Mouse (Mus musculus) MEL (cell line): ENCODE measurements around the gene Hdac1. TPM values are rescaled to one million over a fixed set of nuclear protein-coding genes. Genes with fewer than 3 reads are reported as not detected.
"Not testable (repeated sequence)": the region's sequence is repeated elsewhere in the genome, so short reads cannot be mapped to it uniquely, and the experiment has no call there.

Source experiments
- DNase-seq: peaks from one replicate; pipeline ENCODE4 v3.0.0; 2011; ENCODE audit warnings: low read depth, low spot score
- H3K27ac ChIP-seq: 2 replicates; pipeline ENCODE4 v1.5.1; 2012; ENCODE audit warnings: low read depth, mild to moderate bottlenecking, control low read depth, low read length, moderate library complexity; ENCODE audit not compliant: control insufficient read depth
- H3K27me3 ChIP-seq, 2 experiments: fragments of 150-350 bp in 1 of 2; sonication (generic) in 1 of 2; 2 replicates each; pipeline ENCODE4 v1.6.1; 2012; ENCODE audit warnings: low read length in 2 of 2, mild to moderate bottlenecking in 2 of 2, improper control_type of control experiment in 1 of 2, moderate library complexity in 1 of 2; ENCODE audit not compliant: insufficient read depth in 2 of 2, control insufficient read depth in 1 of 2
- H3K36me3 ChIP-seq, 2 experiments: 2 replicates each; pipeline ENCODE4 v1.6.1; 2012 to 2014; ENCODE audit warnings: low read length in 2 of 2, improper control_type of control experiment in 1 of 2, inconsistent platforms in 1 of 2, mild to moderate bottlenecking in 1 of 2; ENCODE audit not compliant: insufficient read depth in 2 of 2, control insufficient read depth in 1 of 2
- H3K4me1 ChIP-seq, 2 experiments: fragments of 150-350 bp in 1 of 2; sonication (generic) in 1 of 2; 2 replicates each; pipeline ENCODE4 v1.6.1; 2012; ENCODE audit warnings: low read length in 2 of 2, improper control_type of control experiment in 1 of 2, mild to moderate bottlenecking in 1 of 2; ENCODE audit not compliant: insufficient read depth in 2 of 2, control insufficient read depth in 1 of 2
- H3K4me3 ChIP-seq, 2 experiments: fragments of 150-350 bp in 1 of 2; sonication (generic) in 1 of 2; 2 replicates each; pipeline ENCODE4 v1.5.1; 2012; ENCODE audit warnings: low read depth in 2 of 2, low read length in 2 of 2, mild to moderate bottlenecking in 2 of 2, moderate library complexity in 2 of 2, control low read depth in 1 of 2, improper control_type of control experiment in 1 of 2; ENCODE audit not compliant: control insufficient read depth in 1 of 2, insufficient read depth in 1 of 2
- H3K79me2 ChIP-seq: 2 replicates; pipeline ENCODE4 v1.6.1; 2012; ENCODE audit warnings: mild to moderate bottlenecking, low read length, moderate library complexity; ENCODE audit not compliant: control insufficient read depth, poor library complexity, insufficient read depth
- H3K9ac ChIP-seq: 2 replicates; pipeline ENCODE4 v1.6.1; 2012; ENCODE audit warnings: low read depth, mild to moderate bottlenecking, control low read depth, low read length, moderate library complexity; ENCODE audit not compliant: control insufficient read depth, poor library complexity, severe bottlenecking
- H3K9me3 ChIP-seq: fragments of 150-350 bp; sonication (generic); replicated peaks from 2 replicates; pipeline ENCODE4 v1.6.1; 2012; ENCODE audit warnings: mild to moderate bottlenecking, low read length, improper control_type of control experiment, moderate library complexity; ENCODE audit not compliant: insufficient read depth
- CTCF ChIP-seq, 3 experiments: IDR thresholded peaks in 2 of 3; conservative IDR thresholded peaks in 1 of 3; 2 replicates each; pipeline ENCODE4 v1.5.1; 2011 to 2012; ENCODE audit warnings: low read length in 3 of 3, low read depth in 2 of 3, mild to moderate bottlenecking in 2 of 3, improper control_type of control experiment in 1 of 3, inconsistent platforms in 1 of 3, mixed read lengths in 1 of 3, moderate library complexity in 1 of 3; ENCODE audit not compliant: control insufficient read depth in 1 of 3, insufficient read depth in 1 of 3, poor library complexity in 1 of 3, severe bottlenecking in 1 of 3
- ELF1 ChIP-seq: IDR thresholded peaks from 2 replicates; pipeline ENCODE4 v1.6.1; 2014; ENCODE audit warnings: low read depth, mild to moderate bottlenecking, inconsistent platforms, low read length, improper control_type of control experiment, moderate library complexity
- HCFC1 ChIP-seq: IDR thresholded peaks from 2 replicates; pipeline ENCODE4 v1.6.1; 2012; ENCODE audit warnings: low read depth, mild to moderate bottlenecking, inconsistent platforms, low read length, improper control_type of control experiment, moderate library complexity
- MAFK ChIP-seq: IDR thresholded peaks from 2 replicates; pipeline ENCODE4 v1.6.1; 2011; ENCODE audit warnings: low read depth, mild to moderate bottlenecking, low read length, improper control_type of control experiment, borderline replicate concordance
- MYC ChIP-seq: IDR thresholded peaks from 2 replicates; pipeline ENCODE4 v1.6.1; 2011; ENCODE audit warnings: low read depth, mild to moderate bottlenecking, low read length, improper control_type of control experiment, moderate library complexity
- NELFE ChIP-seq: IDR thresholded peaks from 2 replicates; pipeline ENCODE4 v1.6.1; 2011; ENCODE audit warnings: low read depth, low read length, improper control_type of control experiment
- RAD21 ChIP-seq: IDR thresholded peaks from 2 replicates; pipeline ENCODE4 v1.6.1; 2011; ENCODE audit warnings: mild to moderate bottlenecking, low read depth, low read length, improper control_type of control experiment
- SMC3 ChIP-seq: IDR thresholded peaks from 2 replicates; pipeline ENCODE4 v1.6.1; 2011; ENCODE audit warnings: low read depth, low read length, improper control_type of control experiment
- USF2 ChIP-seq, 2 experiments: IDR thresholded peaks; 2 replicates each; pipeline ENCODE4 v1.6.1; 2011 to 2012; ENCODE audit warnings: improper control_type of control experiment in 2 of 2, low read length in 2 of 2, borderline replicate concordance in 1 of 2, inconsistent platforms in 1 of 2, low read depth in 1 of 2, mild to moderate bottlenecking in 1 of 2; ENCODE audit not compliant: insufficient read depth in 1 of 2
- ZC3H11A ChIP-seq: IDR thresholded peaks from 2 replicates; pipeline ENCODE4 v1.6.1; 2012; ENCODE audit warnings: low read depth, mild to moderate bottlenecking, inconsistent platforms, low read length, improper control_type of control experiment
- polyA plus RNA-seq, 2 experiments: library from polyadenylated mRNA; stranded (reverse) in 1 of 2; unstranded in 1 of 2; fragments of >175 nt in 1 of 2; fragments of >200 nt in 1 of 2; gene quantifications; 2 replicates each; pipeline versions ENCODE4 v1.2.1 to v1.2.4; 2012; ENCODE audit warnings: low replicate concordance in 2 of 2, low read depth in 1 of 2; ENCODE audit not compliant: insufficient read length in 2 of 2, insufficient read depth in 1 of 2, missing spikeins in 1 of 2
- total RNA-seq: library from RNA; depleted of rRNA; stranded (reverse); fragments of 300-350 nt; gene quantifications from 2 replicates; pipeline ENCODE4 v1.2.3, GENCODE M21; 2012

Hdac1 gene
- total and polyA plus RNA-seq, 3 experiments = 38.9 to 185 (median 108) TPM

DNA sequence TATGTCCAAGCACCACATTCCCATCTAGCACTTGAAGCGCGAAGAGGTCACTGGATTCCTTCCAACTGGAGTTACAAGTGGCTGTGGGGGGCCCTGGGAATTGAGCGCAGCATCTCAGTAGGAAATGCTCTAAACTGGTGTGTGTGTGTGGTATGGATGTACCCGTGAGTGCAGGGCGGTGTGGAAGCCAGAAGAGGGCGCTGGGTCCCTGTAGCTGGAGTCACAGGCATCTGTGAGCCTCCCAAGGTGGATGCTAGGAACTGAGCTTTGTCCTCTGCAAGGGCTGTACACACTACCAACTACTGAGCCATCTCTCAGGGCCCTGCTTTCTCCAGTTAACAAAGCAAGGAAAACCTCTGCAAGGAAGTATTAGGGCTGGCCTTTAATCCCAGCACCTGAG lies 2.5 kb downstream of the Hdac1 start:
- H3K4me1 ChIP-seq = peaks cover 0 to 12% of the 10 kb centered on the region in 2 experiments
- no peak overlapping the region for H3K27ac ChIP-seq
- H3K27me3 ChIP-seq = no peaks in the 10 kb centered on the region
- H3K9me3 ChIP-seq = no peaks in the 10 kb centered on the region
- H3K4me3 ChIP-seq = no peak overlapping the region
- peak; percentile 70 for DNase-seq
- TF ChIP-seq CTCF (IDR thresholded peaks at IDR 0.05 in 2 of 3, conservative IDR thresholded peaks at IDR 0.05 in 1 of 3; ENCODE audit: control insufficient read depth in 1 of 3, insufficient read depth in 1 of 3, low read depth in 2 of 3, low read length in 3 of 3, poor library complexity in 1 of 3, severe bottlenecking in 1 of 3) (peak; percentile 52 to 72 (median 59); a peak in 5 of 6 replicates), MYC (no peak), NELFE (no peak), ZC3H11A (0 out of 2 replicates have a peak, but pooled peaks have one; percentile 29), SMC3 (peak; percentile 40), RAD21 (peak; percentile 49), ELF1 (no peak)
- H3K36me3 ChIP-seq = peaks cover 0 to 12% of the 10 kb centered on the region in 2 experiments; a peak in 2 of 4 replicates
- peaks cover 34% of the 10 kb centered on the region for H3K79me2 ChIP-seq
- no peak overlapping the region for H3K9ac ChIP-seq

DNA sequence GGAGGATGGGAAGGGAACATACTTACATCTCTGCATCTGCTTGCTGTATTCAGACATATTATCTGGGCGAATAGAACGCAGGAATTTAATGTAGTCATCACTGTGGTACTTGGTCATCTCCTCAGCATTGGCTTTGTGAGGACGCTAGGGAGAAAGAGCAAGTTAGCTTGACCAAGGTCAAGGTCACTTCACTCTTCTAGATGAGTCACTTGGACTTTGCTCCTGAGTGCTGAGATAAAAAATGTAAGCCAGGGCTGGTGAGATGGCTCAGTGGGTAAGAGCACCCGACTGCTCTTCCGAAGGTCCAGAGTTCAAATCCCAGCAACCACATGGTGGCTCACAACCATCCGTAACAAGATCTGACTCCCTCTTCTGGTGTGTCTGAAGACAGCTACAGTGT lies 13.6 kb downstream of the Hdac1 start:
- H3K4me1 ChIP-seq, H3K9ac ChIP-seq, H3K79me2 ChIP-seq, DNase-seq, H3K9me3 ChIP-seq, H3K27ac ChIP-seq, H3K27me3 ChIP-seq, H3K4me3 ChIP-seq: not testable (repeated sequence)
- peaks cover 0 to 12% of the 10 kb centered on the region in 2 experiments; a peak in 2 of 4 replicates for H3K36me3 ChIP-seq

DNA sequence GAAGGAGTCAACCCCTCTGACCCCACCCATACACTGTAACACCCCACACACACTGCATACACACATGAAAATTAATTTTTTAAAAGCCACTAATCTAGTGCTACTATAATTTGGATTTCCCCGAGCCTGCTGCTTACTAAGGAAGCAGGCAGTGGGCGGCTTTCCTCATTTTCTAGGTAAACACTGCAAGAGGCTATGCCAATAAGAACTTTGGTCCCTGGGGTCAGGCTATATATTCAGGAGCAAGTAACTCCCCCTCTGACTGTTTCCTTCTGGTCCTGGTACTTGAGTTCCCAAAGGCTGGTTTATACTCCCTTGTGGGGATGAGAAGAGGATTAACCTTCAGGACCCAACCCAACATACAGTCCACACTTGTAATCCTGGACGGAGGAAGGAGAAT lies 16.6 kb downstream of the Hdac1 start:
- Histone ChIP-seq H3K27ac (no peak overlapping the region), H3K27me3 (no peaks in the 10 kb centered on the region), H3K36me3 (peaks cover 0 to 20% of the 10 kb centered on the region in 2 experiments; a peak in 2 of 4 replicates), H3K4me3 (no peak overlapping the region), H3K9ac (no peak overlapping the region), H3K79me2 (no peaks in the 10 kb centered on the region), H3K9me3 (no peaks in the 10 kb centered on the region), H3K4me1 (no peaks in the 10 kb centered on the region)
- TF ChIP-seq MYC = no peak
- TF ChIP-seq USF2 (IDR thresholded peaks at IDR 0.05; ENCODE audit: borderline replicate concordance in 1 of 2, insufficient read depth in 1 of 2, low read depth in 1 of 2, low read length in 2 of 2) = no peak
- TF ChIP-seq HCFC1 = no peak
- no peak for TF ChIP-seq MAFK
- DNase-seq = no peak
